ENCODE assay signal across 21 mouse cellular contexts in genomic region chr10:84490115-84490514, GRCm38 (mm10). TPM values are rescaled to one million over a fixed set of nuclear protein-coding genes. Genes with fewer than 3 reads are reported as not detected.
A peak's percentile ranks its signal among the peaks of the same experiment; 100 is the strongest.
DNase-seq lines count a peak whose midpoint lies in the region; ATAC-seq and TF ChIP-seq lines count a peak whose summit lies in the region.
"Had no signal": no experiment of that assay in that cellular context is flagged by ENCODE, and none has a peak within 500 bp of the region (broad histone marks: within the 10 kb centered on the region; RNA-seq: fewer than 3 reads in every experiment).

No protein-coding gene starts in this region.

- no peaks in the 10 kb centered on the region for H3K36me3 ChIP-seq in C2C12 (ENCODE audit: control insufficient read depth, insufficient read depth)
- no peaks in the 10 kb centered on the region for H3K36me3 ChIP-seq in hindbrain, embryonic 14.5 days (replicated peaks; ENCODE audit: control insufficient read depth, insufficient read depth)
- H3K36me3 ChIP-seq: embryonic facial prominence, embryonic 12.5 days; forebrain, embryonic 15.5 days; heart, embryonic 15.5 days; hindbrain, embryonic 13.5 days had no signal

- H3K27ac ChIP-seq in hindbrain, embryonic 14.5 days, result no peak overlapping the region
- H3K27ac ChIP-seq: embryonic facial prominence, embryonic 12.5 days; forebrain, embryonic 15.5 days; heart, adult 2 months; heart, embryonic 15.5 days; hindbrain, embryonic 13.5 days had no signal

- WGBS in hindbrain, embryonic 14.5 days, result 93% methylated on average over 5 of the region's 5 CpGs

- no peak overlapping the region for H3ac ChIP-seq in C2C12 (ENCODE audit: control insufficient read depth, insufficient read length, low read depth)

- no peaks in the 10 kb centered on the region for H3K79me2 ChIP-seq in C2C12 (ENCODE audit: control insufficient read depth, insufficient read depth)

- H3K9me3 ChIP-seq in hindbrain, embryonic 14.5 days (ENCODE audit: control insufficient read depth, low read length), result no peaks in the 10 kb centered on the region
- H3K9me3 ChIP-seq: embryonic facial prominence, embryonic 12.5 days; forebrain, embryonic 15.5 days; heart, embryonic 15.5 days; hindbrain, embryonic 13.5 days had no signal

- H3K4me3 ChIP-seq in C2C12 (ENCODE audit: insufficient read depth, poor library complexity, severe bottlenecking), result no peak overlapping the region
- H3K4me3 ChIP-seq in hindbrain, embryonic 14.5 days (replicated peaks; ENCODE audit: low read length), result no peak overlapping the region
- H3K4me3 ChIP-seq: embryonic facial prominence, embryonic 12.5 days; forebrain, embryonic 15.5 days; heart, adult 2 months; heart, embryonic 15.5 days; hindbrain, embryonic 13.5 days had no signal

- no peak overlapping the region for H3K4me2 ChIP-seq in hindbrain, embryonic 14.5 days (replicated peaks)
- H3K4me2 ChIP-seq: embryonic facial prominence, embryonic 12.5 days; forebrain, embryonic 15.5 days; heart, embryonic 11.5 days; heart, embryonic 15.5 days; hindbrain, embryonic 13.5 days had no signal

- no peaks in the 10 kb centered on the region for H3K4me1 ChIP-seq in hindbrain, embryonic 14.5 days (replicated peaks; ENCODE audit: control insufficient read depth, insufficient read depth, low read length)
- H3K4me1 ChIP-seq: forebrain, embryonic 15.5 days; hindbrain, embryonic 13.5 days had no signal

- ATAC-seq in common myeloid progenitor, adult 5-6 weeks (replicated peaks; ENCODE audit: low read depth, poor library complexity, severe bottlenecking), result peak; percentile 81
- ATAC-seq in megakaryocyte-erythroid progenitor cell, adult 5-6 weeks (replicated peaks; ENCODE audit: low FRiP score, low TSS enrichment, poor library complexity, severe bottlenecking), result peak; percentile 51
- ATAC-seq in hindbrain, embryonic 14.5 days (ENCODE audit: low FRiP score), result no peak
- ATAC-seq: activated CD4-positive, CD25-positive, alpha-beta regulatory T cell, adult 4 months; forebrain, embryonic 15.5 days; Patski had no signal

- H3K79me3 ChIP-seq in C2C12 (ENCODE audit: low read depth), result no peaks in the 10 kb centered on the region

- H3K9ac ChIP-seq in hindbrain, embryonic 14.5 days, result no peak overlapping the region
- H3K9ac ChIP-seq: embryonic facial prominence, embryonic 12.5 days; forebrain, embryonic 15.5 days; heart, embryonic 15.5 days; hindbrain, embryonic 13.5 days had no signal

- DNase-seq in 416B (ENCODE audit: low read depth), result peak; percentile 94
- DNase-seq in urinary bladder, postnatal 14 days (ENCODE audit: low spot score), result no peak
- DNase-seq in hindbrain, embryonic 14.5 days (ENCODE audit: low spot score), result no peak
- no peak for DNase-seq in right cerebral cortex, adult 2 months (ENCODE audit: low spot score in 2 of 2)
- DNase-seq: adrenal gland, postnatal 14 days; B cell, adult 2 months; cerebellum, adult 2 months; cerebellum, postnatal 10 days; gastrocnemius, postnatal 10 days; heart, adult 2 months; heart, postnatal 14 days had no signal

- TF ChIP-seq CTCF in C2C12 (IDR thresholded peaks at IDR 0.05; ENCODE audit: control insufficient read depth, insufficient read depth, insufficient read length), result no peak

- no peaks in the 10 kb centered on the region for H3K27me3 ChIP-seq in C2C12 (ENCODE audit: control insufficient read depth, insufficient read depth, insufficient read length)
- H3K27me3 ChIP-seq in hindbrain, embryonic 14.5 days (ENCODE audit: control insufficient read depth, insufficient read depth, low read length), result no peaks in the 10 kb centered on the region
- H3K27me3 ChIP-seq: embryonic facial prominence, embryonic 12.5 days; forebrain, embryonic 15.5 days; heart, embryonic 15.5 days; hindbrain, embryonic 13.5 days; Patski had no signal

TF ChIP-seq in C2C12, 6 proteins besides CTCF, POLR2A, EP300 and RAD21:
- TF ChIP-seq MYOD1 (IDR thresholded peaks at IDR 0.05; ENCODE audit: control insufficient read depth, insufficient read length, low read depth) (peak; percentile 95), CEBPB (IDR thresholded peaks at IDR 0.05; ENCODE audit: low read depth) (no peak), FOSL1 (IDR thresholded peaks at IDR 0.05; ENCODE audit: insufficient read depth, low read length, poor library complexity, severe bottlenecking) (no peak)

RNA-seq across cellular contexts. Expression of gene Ckap4, which starts 43.7 kb away (rescaled TPM):
- polyA plus RNA-seq in C2C12 (2012; fragmentation: generic; extraction: Trizol), result 106 TPM
- 32.7 and 35.9 TPM in 2 replicates for total RNA-seq in common myeloid progenitor, adult 5-6 weeks (2017)
- total RNA-seq in megakaryocyte-erythroid progenitor cell, adult 5-6 weeks (2014; fragmentation: Nextera tagmentation), result 0.44 and 6.0 TPM in 2 replicates
- 1.4 and 3.0 TPM in 2 replicates for total RNA-seq in megakaryocyte-erythroid progenitor cell, adult 5-6 weeks (2017)
- 71.0 and 74.4 TPM in 2 replicates for polyA plus RNA-seq in hindbrain, embryonic 14.5 days (2014; fragmentation: Nextera tagmentation; extraction: Ambion mirVana)

RNA-seq across cellular contexts. Expression of gene Nuak1, which starts 49.7 kb away (rescaled TPM):
- 15.2 TPM for polyA plus RNA-seq in C2C12 (2012; fragmentation: generic; extraction: Trizol)
- 0.14 and 1.0 TPM in 2 replicates for total RNA-seq in common myeloid progenitor, adult 5-6 weeks (2017)
- 3.2 and 4.0 TPM in 2 replicates for total RNA-seq in megakaryocyte-erythroid progenitor cell, adult 5-6 weeks (2014; fragmentation: Nextera tagmentation)
- total RNA-seq in megakaryocyte-erythroid progenitor cell, adult 5-6 weeks (2017), result 0.61 and 1.1 TPM in 2 replicates
- 4.9 TPM in 2 replicates for polyA plus RNA-seq in hindbrain, embryonic 14.5 days (2014; fragmentation: Nextera tagmentation; extraction: Ambion mirVana)
- polyA plus RNA-seq: activated CD4-positive, CD25-positive, alpha-beta regulatory T cell, adult 4 months had no signal
